Mouse (Mus musculus) brain, embryonic 14.5 days (tissue): ENCODE results near the gene Gm43552.

ENCODE experiments used
- CTCF ChIP-seq: fragments of 200-500 bp; IDR thresholded peaks from 2 replicates; pipeline ENCODE4 v1.5.1; 2012; ENCODE audit warnings: inconsistent platforms, mild to moderate bottlenecking, moderate library complexity, borderline replicate concordance; ENCODE audit not compliant: insufficient read depth, insufficient read length; ENCODE audit errors: extremely low read depth
- POLR2A ChIP-seq: fragments of 200-500 bp; IDR thresholded peaks from 2 replicates; pipeline ENCODE4 v1.6.1; 2012; ENCODE audit warnings: mild to moderate bottlenecking, inconsistent platforms, borderline replicate concordance; ENCODE audit not compliant: poor library complexity, insufficient read depth, insufficient read length, severe bottlenecking; ENCODE audit errors: extremely low read depth

- TF ChIP-seq CTCF: no peak
- no peak for TF ChIP-seq POLR2A
Observed at GRCm38 (mm10) chr5:65448941-65449340, 43.7 kb downstream of the Gm43552 start.
